ENCODE assay signal across 15 mouse cellular contexts in the genomic region with DNA sequence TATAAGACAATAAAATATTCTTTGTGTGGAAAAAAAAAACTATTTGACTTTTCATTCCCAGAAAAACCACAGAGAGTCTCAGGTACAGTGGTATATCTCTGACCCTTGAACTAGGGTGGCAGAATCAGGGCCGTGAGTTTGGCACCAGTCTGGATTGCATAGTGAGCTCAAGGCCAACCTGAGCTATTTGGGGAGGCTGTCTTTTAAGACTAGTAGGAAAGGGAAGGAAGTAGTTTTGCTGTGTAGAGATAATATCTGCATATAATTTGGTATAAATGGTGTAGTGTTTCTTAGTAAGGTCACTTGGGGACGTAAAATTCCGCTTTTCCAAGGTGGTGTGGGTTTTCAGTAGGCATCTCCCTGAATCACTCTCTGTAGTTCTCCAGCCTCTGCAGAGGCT.
"Had no signal": no experiment of that assay in that cellular context is flagged by ENCODE, and none has a peak within 500 bp of the region (broad histone marks: within the 10 kb centered on the region; RNA-seq: fewer than 3 reads in every experiment).

No protein-coding gene starts in this region.

- DNase-seq: kidney, postnatal 14 days; left cerebral cortex, postnatal 4 days; lung, embryonic 14.5 days; lung, postnatal 10 days; lung, postnatal 4 days; right cerebral cortex, adult 18-20 months; right cerebral cortex, postnatal 25 days; thymus, postnatal 14 days had no signal

- H3K4me2 ChIP-seq: kidney, embryonic 15.5 days; limb, embryonic 15.5 days; liver, embryonic 12.5 days; lung, embryonic 14.5 days; midbrain, embryonic 12.5 days; neural tube, embryonic 15.5 days had no signal

- ATAC-seq: liver, embryonic 12.5 days had no signal

- H3K9ac ChIP-seq: kidney, embryonic 15.5 days; limb, embryonic 15.5 days; liver, embryonic 12.5 days; lung, embryonic 14.5 days; midbrain, embryonic 12.5 days; neural tube, embryonic 15.5 days had no signal

- H3K27me3 ChIP-seq: kidney, embryonic 15.5 days; limb, embryonic 15.5 days; liver, embryonic 12.5 days; megakaryocyte, embryonic 14.5 days; neural tube, embryonic 15.5 days had no signal

- H3K9me3 ChIP-seq: kidney, embryonic 15.5 days; limb, embryonic 15.5 days; liver, embryonic 12.5 days; megakaryocyte, embryonic 14.5 days; neural tube, embryonic 15.5 days had no signal

- H3K27ac ChIP-seq: kidney, embryonic 15.5 days; liver, embryonic 12.5 days; midbrain, embryonic 12.5 days; neural tube, embryonic 15.5 days had no signal

- H3K4me3 ChIP-seq: kidney, embryonic 15.5 days; limb, embryonic 15.5 days; liver, embryonic 12.5 days; megakaryocyte, embryonic 14.5 days; midbrain, embryonic 12.5 days; myocyte; neural tube, embryonic 15.5 days had no signal

- H3K36me3 ChIP-seq: neural tube, embryonic 15.5 days had no signal
